In genomic region chr11:113180008-113180407, GRCm38 (mm10) we compare ENCODE assay signal across 23 mouse cellular contexts.
DNase-seq lines count a peak whose midpoint lies in the region; ATAC-seq and TF ChIP-seq lines count a peak whose summit lies in the region.
"Had no signal": no experiment of that assay in that cellular context is flagged by ENCODE, and none has a peak within 500 bp of the region (broad histone marks: within the 10 kb centered on the region; RNA-seq: fewer than 3 reads in every experiment).

No protein-coding gene starts in this region.

- CTCF ChIA-PET in Patski (lab: Charles Lee): no interaction called here

- WGBS in hindbrain, embryonic 10.5 days: 78% methylated on average over 14 of the region's 14 CpGs
- 81% methylated on average over 14 of the region's 14 CpGs for WGBS in hindbrain, embryonic 11.5 days
- WGBS in kidney, adult 2 months: 48% methylated on average over 14 of the region's 14 CpGs

- no peak overlapping the region for H3K4me2 ChIP-seq in hindbrain, embryonic 11.5 days (replicated peaks; ENCODE audit: low read depth, low read length)
- H3K4me2 ChIP-seq: hindbrain, embryonic 14.5 days; liver, embryonic 15.5 days; lung, embryonic 15.5 days; neural tube, embryonic 13.5 days had no signal

- ATAC-seq in hindbrain, embryonic 11.5 days (ENCODE audit: low FRiP score): no peak
- ATAC-seq in Patski: peak; percentile 27

- H3K4me3 ChIP-seq in hindbrain, embryonic 10.5 days: no peak overlapping the region
- H3K4me3 ChIP-seq in hindbrain, embryonic 11.5 days (ENCODE audit: low read depth, low read length): no peak overlapping the region
- no peak overlapping the region for H3K4me3 ChIP-seq in kidney, adult 2 months (ENCODE audit: insufficient read depth, low read depth, low read length)
- H3K4me3 ChIP-seq in left cerebral cortex, adult 2 months: no peak overlapping the region
- H3K4me3 ChIP-seq: embryonic facial prominence, embryonic 10.5 days; heart, embryonic 10.5 days; liver, embryonic 15.5 days; lung, embryonic 15.5 days; megakaryocyte, embryonic 14.5 days; neural tube, embryonic 13.5 days had no signal

- no peak for DNase-seq in hindbrain, embryonic 10.5 days (ENCODE audit: low spot score)
- DNase-seq in hindbrain, embryonic 11.5 days (ENCODE audit: low spot score): no peak
- DNase-seq in kidney, postnatal 4 days: peak; percentile 33 to 46
- DNase-seq in kidney, adult 2 months: no peak
- DNase-seq in Patski (ENCODE audit: low read depth, low spot score): no peak
- DNase-seq in naive thymus-derived CD4-positive, alpha-beta T cell, adult 2 months (ENCODE audit: low read depth): peak; percentile 66
- no peak for DNase-seq in left cerebral cortex, adult 2 months (ENCODE audit: extremely low spot score in 1 of 2, low spot score in 2 of 2)
- no peak for DNase-seq in left cerebral cortex, adult 9 months (ENCODE audit: low spot score in 2 of 2)
- DNase-seq: adrenal gland, postnatal 36 days; cerebellum, postnatal 10 days; gastrocnemius, postnatal 10 days; kidney, adult 18-20 months; liver; lung, postnatal 36 days; midbrain, embryonic 14.5 days; thymus, adult 2 months had no signal

- no peak for TF ChIP-seq POLR2A in kidney, adult 2 months (IDR thresholded peaks at IDR 0.05; ENCODE audit: low read depth, low read length)

- H3K36me3 ChIP-seq in hindbrain, embryonic 10.5 days: no peaks in the 10 kb centered on the region
- H3K36me3 ChIP-seq in hindbrain, embryonic 11.5 days (ENCODE audit: control insufficient read depth, insufficient read depth, low read length): no peaks in the 10 kb centered on the region
- H3K36me3 ChIP-seq in kidney, adult 2 months (ENCODE audit: control insufficient read depth, insufficient read depth, low read length): no peaks in the 10 kb centered on the region
- H3K36me3 ChIP-seq: embryonic facial prominence, embryonic 10.5 days; heart, embryonic 10.5 days; liver, embryonic 15.5 days; lung, embryonic 15.5 days; neural tube, embryonic 13.5 days had no signal

- no peak for TF ChIP-seq CTCF in kidney, adult 2 months (conservative IDR thresholded peaks at IDR 0.05; ENCODE audit: insufficient read depth, insufficient read length, low read depth, low read length)
- TF ChIP-seq CTCF in Patski (IDR thresholded peaks at IDR 0.05): no peak
- no peak for TF ChIP-seq CTCF in left cerebral cortex, adult 2 months (IDR thresholded peaks at IDR 0.05)

- POLR2A ChIA-PET in Patski (lab: Charles Lee): no interaction called here

- intact Hi-C loops in left cerebral cortex, adult 2 months (cut with DNase I): no loop called here

- H3K4me1 ChIP-seq in hindbrain, embryonic 10.5 days (replicated peaks): peaks cover 95% of the 10 kb centered on the region
- H3K4me1 ChIP-seq in hindbrain, embryonic 11.5 days (replicated peaks; ENCODE audit: control insufficient read depth, insufficient read depth, low read length): peaks cover 16% of the 10 kb centered on the region
- no peaks in the 10 kb centered on the region for H3K4me1 ChIP-seq in kidney, adult 2 months (ENCODE audit: control insufficient read depth, insufficient read depth, low read length)
- H3K4me1 ChIP-seq: liver, embryonic 15.5 days had no signal

- H3K27ac ChIP-seq in hindbrain, embryonic 10.5 days: peak overlapping the region; percentile 13; the same call in 1 of the 2 replicates
- no peak overlapping the region for H3K27ac ChIP-seq in hindbrain, embryonic 11.5 days (ENCODE audit: low read depth, low read length)
- H3K27ac ChIP-seq in kidney, adult 2 months (ENCODE audit: insufficient read depth, low read depth, low read length): no peak overlapping the region
- no peak overlapping the region for H3K27ac ChIP-seq in left cerebral cortex, adult 2 months
- H3K27ac ChIP-seq: hindbrain, embryonic 14.5 days; liver, embryonic 15.5 days; lung, embryonic 15.5 days; neural tube, embryonic 13.5 days had no signal

- 0 out of 2 replicates have a peak, but pooled peaks cover 8% of the 10 kb centered on the region for H3K27me3 ChIP-seq in hindbrain, embryonic 10.5 days (ENCODE audit: insufficient read depth, poor library complexity, severe bottlenecking)
- no peaks in the 10 kb centered on the region; the same call in 1 of the 2 replicates for H3K27me3 ChIP-seq in hindbrain, embryonic 11.5 days (ENCODE audit: control insufficient read depth, insufficient read depth, low read length)
- no peaks in the 10 kb centered on the region for H3K27me3 ChIP-seq in kidney, adult 2 months (replicated peaks; ENCODE audit: control insufficient read depth, insufficient read depth, low read length)
- no peaks in the 10 kb centered on the region for H3K27me3 ChIP-seq in Patski
- H3K27me3 ChIP-seq: liver, embryonic 15.5 days; lung, embryonic 15.5 days; neural tube, embryonic 13.5 days had no signal

- no peaks in the 10 kb centered on the region for H3K9me3 ChIP-seq in hindbrain, embryonic 10.5 days
- no peaks in the 10 kb centered on the region for H3K9me3 ChIP-seq in hindbrain, embryonic 11.5 days (ENCODE audit: control insufficient read depth, low read length)
- H3K9me3 ChIP-seq: embryonic facial prominence, embryonic 10.5 days; heart, embryonic 10.5 days; liver, embryonic 15.5 days; lung, embryonic 15.5 days; neural tube, embryonic 13.5 days had no signal

- H3K9ac ChIP-seq in hindbrain, embryonic 11.5 days (ENCODE audit: low read depth, low read length): no peak overlapping the region
- H3K9ac ChIP-seq: hindbrain, embryonic 14.5 days; liver, embryonic 15.5 days; lung, embryonic 15.5 days; neural tube, embryonic 13.5 days had no signal

- in situ Hi-C loops in Patski (cut with MboI; ENCODE audit: low pct_unique_long_range_greater_than_20kb): no loop called here

Comparison
In these comparisons a context has a peak if more than half of its experiments do, and no peak if none do; other contexts are left out.
1. DNase-seq: peak in kidney, postnatal 4 days (2 of 2) and naive thymus-derived CD4-positive, alpha-beta T cell, adult 2 months (single experiment); none in hindbrain, embryonic 10.5 days (single experiment), hindbrain, embryonic 11.5 days (single experiment), kidney, adult 2 months (single experiment), Patski (single experiment), left cerebral cortex, adult 2 months (0 of 2) and left cerebral cortex, adult 9 months (0 of 2).